Mouse (Mus musculus): ENCODE results near the gene March1.

DNA sequence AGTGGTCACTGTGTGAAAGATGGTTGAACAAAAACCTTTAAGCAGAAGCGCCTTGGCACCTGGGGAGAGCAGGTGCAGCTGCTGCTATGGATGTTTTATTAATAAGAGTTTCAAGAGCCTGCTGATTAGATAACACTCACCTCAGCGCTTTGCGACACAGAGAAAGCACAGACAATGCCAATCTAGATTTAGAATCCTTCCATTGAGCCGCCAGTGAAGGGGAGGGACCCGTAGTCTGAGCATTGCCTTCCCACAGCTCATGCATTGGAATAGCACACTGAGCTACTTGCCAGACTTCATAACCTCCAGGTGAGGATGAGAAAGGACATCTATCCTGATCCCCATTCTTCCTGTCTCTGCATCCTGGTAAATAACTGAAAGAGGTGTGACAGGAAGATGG is 359.2 kb downstream of the March1 start:
- TF ChIP-seq CTCF (IDR thresholded peaks at IDR 0.05; ENCODE audit: borderline replicate concordance, control insufficient read depth, extremely low read depth, insufficient read depth, low read length, poor library complexity) (no peak), POLR2A (IDR thresholded peaks at IDR 0.05; ENCODE audit: control insufficient read depth, extremely low read depth, insufficient read depth, low read length, poor library complexity) (no peak)
